Mouse (Mus musculus) right cerebral cortex, adult 18-20 months (tissue): ENCODE measurements at regions not wholly inside any gene's neighbourhood (a gene's known extent, or its start where the extent isn't known, plus 50 kb on each side); places are given as distances from the start of the nearest gene placed in this dataset.
"Not testable (repeated sequence)": the region's sequence is repeated elsewhere in the genome, so short reads cannot be mapped to it uniquely, and the experiment has no call there.

Experiments used
- DNase-seq: peaks from one replicate; pipeline ENCODE4 v3.0.0; 2022; ENCODE audit warnings: mixed read lengths

DNA sequence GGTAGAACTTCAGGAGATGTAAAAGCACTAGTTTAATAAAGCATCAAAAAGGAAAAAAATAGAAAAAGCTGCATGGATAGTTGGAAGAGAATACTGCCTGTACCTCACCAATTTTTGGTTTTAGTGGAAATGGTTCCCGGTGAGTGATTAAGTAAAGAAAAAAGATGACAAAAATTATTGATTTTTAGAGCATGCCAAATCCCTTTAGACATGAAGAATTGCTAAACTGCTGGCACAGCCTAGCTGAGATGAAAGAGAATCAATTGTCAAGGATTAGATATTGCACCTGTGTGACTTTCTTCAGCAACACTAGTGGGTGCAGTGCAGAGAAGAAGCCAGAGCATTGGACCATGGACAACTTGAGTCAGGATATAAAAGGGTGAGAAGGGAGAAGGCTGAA is 348.7 kb upstream of the Cpeb2 start:
- no peak for DNase-seq

DNA sequence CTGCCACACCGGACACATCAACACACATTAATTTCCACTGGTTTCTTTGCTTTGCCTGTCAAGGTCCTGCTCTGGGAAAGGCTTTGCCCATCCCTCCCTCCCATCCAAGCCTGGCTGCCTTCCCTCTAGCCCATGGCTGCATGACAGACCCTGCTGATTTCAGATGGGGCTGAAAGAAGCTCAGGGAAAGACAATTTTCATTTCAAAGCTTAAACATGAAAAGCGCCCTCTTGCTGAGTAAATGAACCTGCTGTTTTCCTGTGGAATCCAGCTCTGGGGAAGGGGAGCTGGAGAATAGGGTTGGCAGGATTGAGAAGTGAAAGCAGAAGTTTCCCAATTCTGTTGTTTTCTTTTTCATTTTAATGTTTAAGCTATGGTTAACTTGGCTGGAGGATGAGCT is 341.1 kb upstream of the Cpeb2 start:
- DNase-seq, result no peak

DNA sequence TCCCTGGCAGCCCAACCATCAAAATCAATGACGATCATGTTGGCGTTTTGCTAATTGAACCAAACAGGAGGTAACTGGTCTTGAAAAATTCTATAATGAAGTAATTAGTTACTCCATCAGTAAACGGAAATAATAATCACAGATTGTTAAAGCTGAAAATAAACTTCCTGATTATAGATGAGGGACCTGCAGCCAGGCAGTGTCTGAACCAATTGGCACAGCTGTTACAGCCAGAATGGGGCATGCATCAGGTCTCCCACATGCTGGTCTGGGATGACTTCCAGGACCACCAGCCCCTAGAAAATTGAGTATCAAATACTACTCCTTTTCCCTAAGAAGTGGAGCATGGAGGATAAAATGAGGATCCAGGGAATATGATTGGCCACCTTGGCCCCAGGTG is 326.8 kb upstream of the Cpeb2 start:
- no peak for DNase-seq

DNA sequence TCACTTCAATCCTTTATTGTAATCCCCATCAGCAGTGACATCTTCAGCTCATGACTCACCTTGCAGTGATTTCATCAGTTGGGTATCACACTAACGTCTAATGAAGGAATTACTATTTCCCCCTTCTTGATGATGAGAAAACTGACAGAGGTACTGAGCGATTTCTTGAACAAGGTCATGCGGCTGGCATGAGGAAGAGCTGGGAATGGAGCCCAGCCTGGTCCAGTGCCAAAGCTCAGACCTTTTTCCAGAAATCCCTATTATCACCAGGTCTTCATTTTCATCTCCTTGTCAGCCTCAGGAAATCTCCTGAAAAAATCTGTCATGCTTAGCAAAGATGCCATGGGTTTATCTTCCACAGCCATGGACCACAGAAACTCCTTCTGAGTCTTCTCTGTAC is 313.6 kb upstream of the Cpeb2 start:
- no peak for DNase-seq

DNA sequence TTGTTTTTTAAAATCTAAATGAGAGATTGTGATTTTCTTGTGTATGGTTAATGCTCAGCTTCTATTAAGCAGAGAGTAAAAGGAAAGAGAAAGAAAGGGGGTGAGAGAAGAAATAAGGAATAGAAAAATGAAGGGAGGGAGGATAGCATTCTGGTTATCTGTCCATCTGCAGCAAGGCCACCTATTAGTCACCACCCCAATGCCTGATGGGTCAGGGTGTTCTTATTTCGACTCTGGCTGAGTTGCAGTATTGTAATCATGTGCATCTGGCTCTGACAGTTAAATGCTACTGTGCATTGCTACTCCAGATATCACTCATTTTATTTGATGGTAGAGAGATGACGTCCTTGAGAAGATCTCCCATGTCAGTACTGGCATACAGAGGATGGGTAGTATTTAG is 300.9 kb upstream of the Cpeb2 start:
- DNase-seq, result no peak

DNA sequence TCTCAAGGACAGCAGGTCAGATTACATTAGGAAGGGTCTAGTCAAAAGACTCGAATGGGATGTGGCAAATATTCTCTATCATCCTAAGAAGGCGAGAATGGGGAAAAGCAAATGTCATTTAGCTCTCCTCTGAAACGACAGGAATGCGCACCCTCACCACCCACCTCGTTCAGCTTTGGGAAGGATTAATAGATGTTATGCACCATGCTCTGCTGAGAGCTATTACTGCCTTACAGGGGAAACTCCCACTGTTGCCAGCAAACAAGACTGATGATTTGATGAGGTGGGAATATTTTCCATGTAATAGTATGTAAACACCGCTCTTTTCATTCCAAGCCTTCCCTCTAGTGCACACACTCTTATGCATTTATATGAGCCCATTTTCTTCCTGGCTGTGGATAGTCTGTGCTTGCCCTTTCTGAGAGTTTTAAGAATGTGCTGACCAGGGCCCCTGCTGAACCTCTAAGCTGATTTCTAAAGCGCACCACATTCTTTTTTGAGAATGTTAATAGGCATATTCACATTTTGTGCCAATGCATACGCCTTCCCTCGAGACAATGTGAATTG is 273.6 kb upstream of the Cpeb2 start:
- no peak for DNase-seq

- not testable (repeated sequence) for DNase-seq
Measured at GRCm38 (mm10) chr5:42966952-42967351, 266.0 kb upstream of the Cpeb2 start.

DNA sequence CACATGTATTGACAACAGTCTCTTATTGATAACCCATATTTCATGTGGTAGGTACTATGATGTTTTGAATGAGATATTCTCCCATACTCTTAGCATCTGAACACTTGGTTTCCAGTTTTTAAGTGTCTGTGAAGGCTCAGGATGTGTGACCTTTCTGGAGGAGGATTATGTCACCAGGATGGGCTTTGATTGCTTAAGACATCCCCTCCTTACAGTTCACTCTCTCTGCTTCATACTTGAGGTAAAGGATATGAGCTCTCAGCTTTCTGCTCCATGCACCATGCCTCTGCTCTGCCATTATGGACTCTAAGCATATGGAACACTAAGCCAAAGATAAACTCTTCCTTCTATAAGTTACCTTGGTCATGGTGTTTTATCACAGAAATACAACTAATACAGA is 263.8 kb upstream of the Cpeb2 start:
- DNase-seq, result no peak

GRCm38 (mm10) chr5:42969621-42970020 is 263.3 kb upstream of the Cpeb2 start:
- no peak for DNase-seq

- no peak for DNase-seq
Measured at GRCm38 (mm10) chr5:42977108-42977507, 255.9 kb upstream of the Cpeb2 start.

DNA sequence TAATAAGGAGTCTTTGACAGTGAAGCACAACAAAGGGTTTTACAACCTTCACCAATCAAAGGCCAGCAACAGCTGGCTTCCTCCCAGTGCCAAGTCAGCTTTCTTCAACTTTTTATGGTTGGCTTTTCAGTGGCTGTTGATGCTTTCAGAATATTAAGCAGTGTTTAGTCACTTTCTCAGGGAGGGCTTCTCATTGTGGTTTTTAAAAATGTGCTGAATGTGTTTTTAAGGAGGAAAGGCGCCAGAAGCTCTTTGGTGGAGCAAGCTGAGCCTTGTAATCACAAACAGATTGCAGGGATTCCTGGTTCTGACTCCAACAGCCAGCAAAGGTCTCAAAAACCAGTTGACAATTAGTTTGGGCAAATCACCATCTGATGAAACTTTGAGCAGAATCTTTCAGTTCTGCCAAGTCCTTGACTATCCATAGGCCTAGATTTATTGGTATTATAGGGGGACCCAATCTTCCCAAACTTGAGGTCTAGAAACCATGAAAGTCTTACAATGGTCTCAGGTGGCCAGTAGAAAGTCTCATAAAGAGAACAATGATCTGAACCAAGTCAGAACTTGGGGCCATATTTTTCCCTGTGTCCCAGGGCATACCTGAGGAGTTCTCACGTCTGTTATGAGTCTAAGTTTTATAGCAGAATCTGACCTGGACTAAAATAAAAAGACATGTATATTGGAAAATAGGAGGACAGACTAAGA is 251.9 kb upstream of the Cpeb2 start:
- no peak for DNase-seq

DNA sequence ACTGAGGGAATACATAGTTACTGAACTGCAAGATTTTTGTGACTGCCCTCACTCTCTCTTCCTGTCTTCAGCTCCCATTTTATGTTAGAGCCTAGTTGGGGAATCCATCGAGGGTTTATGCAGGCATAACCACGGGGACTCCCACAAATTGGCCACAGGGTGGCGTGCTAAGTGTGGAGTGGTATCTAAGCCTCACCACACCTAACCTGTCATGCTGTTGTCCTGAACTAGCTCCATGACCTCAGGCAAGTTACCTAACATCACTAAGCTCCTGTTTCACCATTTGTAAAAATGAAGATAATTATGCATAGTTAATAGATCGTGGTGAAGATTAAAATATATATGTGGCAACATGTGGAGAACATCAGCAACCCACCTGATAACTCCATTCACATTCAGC is 246.8 kb upstream of the Cpeb2 start:
- DNase-seq, result no peak

- DNase-seq, result no peak
Measured at GRCm38 (mm10) chr5:42987710-42988466, 245.1 kb upstream of the Cpeb2 start.

- DNase-seq, result no peak
Measured at GRCm38 (mm10) chr5:42989287-42989686, 243.7 kb upstream of the Cpeb2 start.

DNA sequence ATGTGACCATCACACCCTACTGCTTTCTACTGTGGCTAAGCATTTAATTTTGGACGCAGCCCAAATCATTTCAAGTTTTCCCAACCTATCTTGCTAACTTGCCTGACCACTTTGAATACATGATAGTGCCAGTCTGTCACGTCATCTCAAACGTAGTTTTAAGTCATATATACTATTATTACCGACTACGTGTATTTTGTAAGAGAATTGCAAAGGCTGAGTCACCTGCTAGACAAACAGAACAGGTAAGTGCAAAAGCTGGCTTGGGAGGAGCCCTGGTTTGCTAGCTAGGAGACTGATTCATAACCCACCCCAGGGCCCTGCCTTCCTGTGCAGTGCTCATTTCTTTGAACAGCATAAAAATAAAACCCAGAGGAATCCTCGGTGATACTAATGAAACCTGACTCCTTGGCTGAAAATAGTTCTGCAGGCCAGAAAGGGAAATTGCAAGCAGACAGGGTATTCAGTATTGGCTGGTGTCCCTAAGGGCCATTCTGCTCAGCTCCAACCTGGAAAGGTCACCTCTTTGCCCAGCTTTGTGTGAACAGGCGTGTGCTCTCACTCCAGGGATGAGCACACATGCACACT is 208.9 kb upstream of the Cpeb2 start:
- DNase-seq, result no peak

- DNase-seq, result no peak
Measured at GRCm38 (mm10) chr5:43031285-43031684, 201.7 kb upstream of the Cpeb2 start.

DNA sequence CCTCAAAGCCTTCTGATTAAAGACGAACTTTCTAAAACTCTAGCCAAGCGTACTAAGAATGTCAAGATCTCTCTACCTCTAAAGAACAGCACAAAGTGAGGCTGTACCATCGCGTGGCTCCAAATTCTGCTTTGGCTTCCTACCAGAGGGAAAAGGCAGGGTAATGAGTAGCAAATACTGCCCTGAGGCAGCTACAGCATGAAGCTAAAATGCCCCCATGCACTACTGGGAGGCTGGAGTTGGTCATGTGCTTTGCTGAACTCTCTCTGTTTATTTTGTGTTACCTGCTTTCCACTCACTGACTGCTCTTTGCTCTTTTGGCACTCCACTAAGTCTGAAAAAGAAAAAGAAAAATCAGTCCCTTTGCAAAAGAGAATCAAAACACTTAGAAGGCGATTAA is 201.1 kb upstream of the Cpeb2 start:
- DNase-seq, result no peak

GRCm38 (mm10) chr5:43034421-43034820 is 198.5 kb upstream of the Cpeb2 start:
- no peak for DNase-seq

GRCm38 (mm10) chr5:43037592-43037991 is 195.4 kb upstream of the Cpeb2 start:
- DNase-seq, result no peak

DNA sequence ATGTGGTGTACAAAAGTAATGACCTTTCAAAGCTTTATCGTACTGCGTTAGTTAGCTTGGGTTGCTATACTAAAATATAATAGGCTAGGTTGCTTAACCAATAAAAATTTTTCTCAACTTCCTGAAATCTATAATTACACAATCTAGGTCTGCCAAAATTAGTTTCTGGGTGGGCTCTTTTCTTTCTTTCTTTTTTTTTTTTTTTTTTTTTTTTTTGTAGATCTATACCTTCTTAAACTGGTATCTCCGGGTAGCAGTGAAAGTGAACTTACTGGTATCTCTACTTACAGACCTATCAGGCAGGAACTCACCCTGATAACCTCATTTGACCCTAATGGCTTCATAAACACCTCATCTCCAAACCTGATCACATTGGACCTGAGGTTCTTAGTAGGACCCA is 193.4 kb upstream of the Cpeb2 start:
- no peak for DNase-seq

GRCm38 (mm10) chr5:43042585-43042984 is 190.4 kb upstream of the Cpeb2 start:
- no peak for DNase-seq

- no peak for DNase-seq
Measured at GRCm38 (mm10) chr5:43045860-43046259, 187.1 kb upstream of the Cpeb2 start.

DNA sequence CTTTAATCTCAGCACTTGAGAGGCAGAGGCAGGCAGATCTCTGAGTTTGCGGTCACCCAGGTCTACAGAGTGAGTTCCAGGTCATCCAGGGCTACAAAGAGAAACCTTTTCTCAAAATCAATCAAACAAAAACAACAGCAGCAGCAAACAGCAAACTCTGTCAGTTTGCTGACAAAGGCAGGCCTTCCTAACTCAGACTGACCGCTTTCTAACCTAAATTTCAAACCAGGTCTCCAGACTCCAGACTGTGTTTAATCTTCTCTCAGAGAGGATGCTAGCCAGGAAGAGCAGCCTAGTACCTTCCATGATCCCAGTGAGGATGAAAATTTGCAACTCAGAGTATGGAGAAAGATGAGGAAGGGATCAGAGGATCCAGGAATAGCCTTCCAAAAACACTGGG is 185.7 kb upstream of the Cpeb2 start:
- no peak for DNase-seq
